Mouse (Mus musculus): ENCODE measurements around the gene 1700011M02Rik. TPM values are rescaled to one million over a fixed set of nuclear protein-coding genes. Genes with fewer than 3 reads are reported as not detected.
"Not testable (repeated sequence)": the region's sequence is repeated elsewhere in the genome, so short reads cannot be mapped to it uniquely, and the experiment has no call there.

The 1700011M02Rik gene
- total RNA-seq (2021), result not detected
- long read RNA-seq, experiment 1, result 0 reads
- long read RNA-seq, experiment 2, result 0 reads

DNA sequence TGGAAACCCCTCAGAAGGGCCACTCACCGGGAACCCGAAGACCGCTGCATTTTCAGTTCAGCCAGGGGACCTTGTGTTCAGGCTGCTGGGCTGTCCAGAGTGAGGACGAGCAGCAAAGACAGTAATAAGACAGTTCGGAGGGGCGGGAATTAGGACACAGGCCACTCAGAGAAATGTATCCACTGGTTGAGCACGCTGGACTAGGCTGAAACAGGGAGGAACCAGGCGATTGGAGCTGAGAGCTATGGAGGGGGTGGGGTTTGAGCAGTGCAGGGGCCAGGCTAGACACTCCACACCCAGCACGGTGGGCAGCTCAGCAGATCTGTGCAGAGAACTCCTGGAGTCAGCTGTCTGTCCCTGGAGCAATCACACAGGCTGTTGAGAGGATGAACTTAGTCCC lies at the start of gene 1700011M02Rik, which contains the start of gene Dmrtc1a:
1700011M02Rik (plus strand) TSS at position 319 of the 400 bp plus-strand sequence.
Dmrtc1a (minus strand) TSS at position 101 of the 400 bp plus-strand sequence.
- DNase-seq (ENCODE audit: low spot score in 2 of 2), result not testable (repeated sequence)

DNA sequence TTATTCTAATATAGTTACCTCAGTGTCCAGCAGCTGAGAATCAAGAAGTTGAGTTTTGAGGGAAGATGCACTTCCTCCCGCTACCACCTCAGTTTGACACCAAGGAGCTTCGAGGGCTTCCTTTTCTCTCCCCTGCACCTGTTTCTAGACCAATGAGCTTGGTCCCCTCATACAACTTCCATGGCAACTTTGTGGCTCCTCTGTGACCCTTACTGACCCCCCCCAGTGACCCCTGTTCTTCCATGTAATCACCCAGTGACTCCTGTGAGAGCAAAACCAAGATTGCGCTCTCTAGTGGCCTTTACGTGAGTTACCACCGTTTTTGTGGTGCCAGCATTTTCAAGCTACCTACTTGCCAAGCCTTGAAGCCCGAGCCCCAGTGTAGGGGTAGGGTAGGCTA lies 40.8 kb upstream of the 1700011M02Rik start, which contains the start of gene 1700031F05Rik:
1700031F05Rik (minus strand) TSS at position 101 of the 400 bp plus-strand sequence.
- DNase-seq (ENCODE audit: low spot score in 2 of 2), result no peak

DNA sequence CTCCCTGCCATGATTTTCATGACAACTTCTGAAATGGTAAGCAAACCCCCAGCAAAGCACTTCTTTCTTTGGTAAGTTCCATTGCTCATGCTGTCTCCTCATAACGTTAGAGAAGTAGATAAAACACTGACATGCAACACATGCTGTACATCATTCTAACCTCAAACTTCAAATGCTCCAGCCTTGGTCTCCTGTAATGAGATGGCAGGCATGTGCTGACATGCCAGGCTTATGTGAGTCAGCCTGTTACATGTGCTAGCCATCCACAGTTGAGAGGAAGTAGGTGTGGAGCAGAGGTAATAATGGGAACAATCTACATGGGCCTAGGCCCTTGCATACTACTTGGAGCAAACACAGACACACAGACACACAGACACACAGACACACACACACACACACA lies 6.1 kb downstream of the 1700011M02Rik start:
- not testable (repeated sequence) for DNase-seq (ENCODE audit: low spot score in 2 of 2)

DNA sequence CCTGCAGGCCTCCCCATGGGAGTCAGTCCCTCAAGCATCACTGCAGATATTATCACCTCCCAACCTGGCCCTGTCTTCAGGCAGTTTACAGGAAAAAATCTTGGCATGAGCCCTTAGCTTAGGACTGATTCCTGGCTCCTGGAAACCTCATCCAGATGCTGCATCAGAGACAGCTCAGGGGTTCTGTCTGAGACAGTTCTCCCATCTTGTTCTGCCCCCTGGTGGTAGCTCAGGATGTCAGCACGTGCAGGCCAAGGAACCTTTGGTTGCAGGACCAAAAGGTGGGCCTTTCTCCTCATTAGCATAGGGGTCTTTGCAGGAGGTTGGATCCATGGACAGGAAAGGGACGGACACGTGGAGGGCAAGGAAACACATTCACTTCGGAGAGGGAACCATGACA lies 18.0 kb downstream of the 1700011M02Rik start:
- DNase-seq (ENCODE audit: low spot score in 2 of 2), result peak in 1 of 2 experiments; percentile 12

- not testable (repeated sequence) for DNase-seq (ENCODE audit: low spot score in 2 of 2)
Measured at GRCm38 (mm10) chrX:102928072-102928471, 19.4 kb downstream of the 1700011M02Rik start, which contains the start of gene 1700018G05Rik. 1700018G05Rik (plus strand) TSS chrX:102928372.

DNA sequence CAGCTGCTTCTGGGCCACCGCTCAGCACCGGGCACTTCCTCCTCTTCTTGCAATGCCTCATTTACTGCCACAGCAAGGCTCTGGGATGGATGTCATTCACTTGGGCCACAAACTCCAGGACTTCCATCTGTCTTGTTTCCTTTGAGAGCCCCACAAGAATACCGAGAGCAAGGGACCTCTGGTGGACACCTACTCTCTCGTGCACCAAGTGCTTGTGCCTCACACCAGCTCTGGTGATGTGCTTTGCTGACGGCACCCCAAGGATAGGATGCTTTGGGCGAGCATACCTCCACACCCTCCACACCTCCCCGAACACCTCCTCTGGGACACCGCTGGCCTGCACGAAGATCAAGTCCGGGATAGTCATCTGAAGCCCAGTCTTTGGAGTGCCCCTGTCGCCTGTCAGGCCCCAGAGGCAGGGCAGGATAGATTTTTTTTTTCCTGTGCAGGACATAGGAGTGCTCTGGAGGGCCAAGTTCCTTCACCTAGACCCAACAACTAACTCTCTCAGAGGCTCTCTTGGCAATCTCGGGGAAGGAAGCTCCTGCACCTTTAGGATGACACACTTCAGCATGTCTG lies 24.4 kb downstream of the 1700011M02Rik start:
- DNase-seq (ENCODE audit: low spot score in 2 of 2), result no peak

DNA sequence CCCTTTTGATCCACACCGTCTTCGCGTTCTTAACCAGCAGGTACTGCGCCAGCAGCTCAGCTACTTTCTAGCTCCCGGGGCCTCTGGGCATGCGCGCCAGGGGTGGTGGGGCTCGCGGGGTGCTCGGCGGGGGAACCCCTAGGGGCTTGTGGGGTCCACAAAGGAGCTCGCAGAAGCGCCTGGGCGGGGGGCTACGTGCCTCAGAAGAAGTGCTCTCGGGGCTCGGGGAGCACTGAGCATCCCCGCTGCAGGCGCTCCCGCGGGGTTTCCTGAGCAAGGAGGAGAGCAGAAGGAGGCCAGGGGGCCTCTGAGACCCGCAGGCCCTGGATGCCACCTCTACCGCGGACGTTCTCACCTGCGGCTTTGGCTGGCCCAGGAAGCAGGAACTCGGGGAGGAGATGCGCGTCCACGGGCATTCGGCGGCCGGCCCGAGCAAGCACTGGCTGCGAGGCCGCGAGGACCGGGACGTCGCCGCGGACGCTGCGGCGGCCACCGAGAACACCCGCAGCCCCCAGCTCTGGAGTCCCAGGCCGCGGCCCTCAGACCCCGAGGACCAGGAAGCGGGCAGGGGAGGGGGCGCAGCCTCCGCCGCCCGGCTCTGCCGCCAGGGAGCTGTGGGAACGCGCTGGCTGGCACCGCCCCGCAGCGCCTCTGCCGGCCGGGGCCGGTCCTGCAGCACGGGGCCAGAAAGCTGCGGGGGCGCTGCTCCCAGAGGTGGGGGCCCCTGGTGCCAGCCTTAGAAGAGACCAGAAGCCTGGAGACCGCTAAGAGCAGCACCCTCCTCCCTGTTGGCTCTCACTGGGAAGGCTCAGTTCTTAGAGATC lies 25.1 kb downstream of the 1700011M02Rik start:
- peak in 1 of 2 experiments; percentile 32 for DNase-seq (ENCODE audit: low spot score in 2 of 2)

DNA sequence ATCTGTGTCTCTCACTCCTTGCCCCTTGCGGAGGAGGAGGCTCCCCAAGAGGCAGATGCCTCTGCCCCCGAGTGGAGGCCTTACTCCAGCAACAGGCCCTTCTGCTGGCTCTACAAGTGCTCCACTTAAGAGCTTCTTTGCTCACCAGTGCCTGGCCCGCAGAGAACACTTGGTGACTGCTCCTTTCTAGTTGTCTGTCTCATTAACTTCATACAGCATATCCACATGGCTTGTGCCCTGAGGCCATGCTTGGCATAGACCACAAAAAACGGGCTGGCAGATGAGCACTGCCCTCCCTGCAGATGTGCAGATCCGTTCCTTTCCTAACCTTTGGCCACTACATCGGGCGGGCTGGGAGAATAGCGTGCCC lies 25.7 kb downstream of the 1700011M02Rik start:
- DNase-seq (ENCODE audit: low spot score in 2 of 2), result no peak

DNA sequence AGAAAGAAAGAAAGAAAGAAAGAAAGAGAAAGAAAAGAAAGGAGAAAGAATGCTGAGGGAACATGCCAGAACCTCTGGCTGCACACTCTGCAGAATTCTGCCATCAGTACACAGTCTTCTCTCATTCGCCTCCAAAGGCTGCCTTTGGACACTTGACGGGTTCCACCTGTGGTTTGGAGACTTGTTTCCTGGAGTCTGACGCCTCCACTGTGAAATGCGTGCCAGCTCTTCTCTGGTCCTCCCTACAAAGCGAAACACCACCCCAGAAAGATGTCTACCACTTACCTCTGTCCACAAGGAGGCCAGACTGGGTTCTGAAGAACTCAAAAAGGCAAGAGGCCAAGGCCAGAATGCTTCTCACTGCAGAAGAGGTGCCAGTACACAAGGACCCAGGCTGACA lies 28.0 kb downstream of the 1700011M02Rik start:
- no peak for DNase-seq (ENCODE audit: low spot score in 2 of 2)

- not testable (repeated sequence) for DNase-seq (ENCODE audit: low spot score in 2 of 2)
Measured at GRCm38 (mm10) chrX:102950136-102950535, 41.4 kb downstream of the 1700011M02Rik start.

- no peak for DNase-seq (ENCODE audit: low spot score in 2 of 2)
Measured at GRCm38 (mm10) chrX:102958917-102959316, 50.2 kb downstream of the 1700011M02Rik start.

Other genes with a start within 250 kb of the 1700011M02Rik start
- not detected for gene Gm3880, start 221.9 kb upstream of the 1700011M02Rik start, total RNA-seq (2021)
- not detected for gene Gm9112, start 201.3 kb upstream of the 1700011M02Rik start, total RNA-seq (2021)
- not detected for gene Dmrtc1b, start 201.0 kb upstream of the 1700011M02Rik start, total RNA-seq (2021)
- not detected for gene Dmrtc1c1, start 105.9 kb upstream of the 1700011M02Rik start, total RNA-seq (2021)
- gene Dmrtc1c2, start 54.3 kb upstream of the 1700011M02Rik start, total RNA-seq (2021), result not detected
- gene 1700031F05Rik, start 40.9 kb upstream of the 1700011M02Rik start, total RNA-seq (2021), result not detected
- gene Dmrtc1a, start 218 bp upstream of the 1700011M02Rik start, total RNA-seq (2021), result not detected
- not detected for gene 1700018G05Rik, start 19.5 kb downstream of the 1700011M02Rik start, total RNA-seq (2021)